Mouse (Mus musculus) CD8-positive naive resting alpha-beta T cell, adult 2 months (primary cell): ENCODE measurements around the gene Espn.

ENCODE experiments used
- DNase-seq, 2 experiments: peaks; one replicate each; pipeline ENCODE4 v3.0.0; 2022; ENCODE audit warnings: low read depth in 2 of 2, low spot score in 2 of 2

The Espn gene

GRCm38 (mm10) chr4:152151451-152151965 lies 663 bp downstream of the Espn start:
- no peak for DNase-seq

DNA sequence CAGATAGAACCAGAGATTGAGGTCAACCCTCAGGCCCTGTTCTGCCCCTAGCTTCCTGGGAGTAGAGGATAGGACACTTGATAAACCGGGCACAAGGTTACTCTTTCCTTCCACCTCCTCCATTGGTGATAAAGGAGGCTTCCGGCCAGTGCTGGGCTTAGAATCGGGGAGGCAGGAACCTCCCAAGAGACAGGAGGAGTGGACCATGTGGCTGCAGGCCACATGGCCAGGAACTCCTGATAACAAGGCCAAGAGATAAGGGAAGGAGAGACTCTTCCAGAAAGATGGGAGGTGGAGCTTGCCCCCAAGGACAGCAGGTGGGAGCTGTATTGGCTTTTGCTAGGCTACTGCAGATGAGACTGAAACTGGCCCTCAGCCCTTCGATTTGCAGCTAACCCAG lies 1.6 kb downstream of the Espn start:
- DNase-seq = no peak

DNA sequence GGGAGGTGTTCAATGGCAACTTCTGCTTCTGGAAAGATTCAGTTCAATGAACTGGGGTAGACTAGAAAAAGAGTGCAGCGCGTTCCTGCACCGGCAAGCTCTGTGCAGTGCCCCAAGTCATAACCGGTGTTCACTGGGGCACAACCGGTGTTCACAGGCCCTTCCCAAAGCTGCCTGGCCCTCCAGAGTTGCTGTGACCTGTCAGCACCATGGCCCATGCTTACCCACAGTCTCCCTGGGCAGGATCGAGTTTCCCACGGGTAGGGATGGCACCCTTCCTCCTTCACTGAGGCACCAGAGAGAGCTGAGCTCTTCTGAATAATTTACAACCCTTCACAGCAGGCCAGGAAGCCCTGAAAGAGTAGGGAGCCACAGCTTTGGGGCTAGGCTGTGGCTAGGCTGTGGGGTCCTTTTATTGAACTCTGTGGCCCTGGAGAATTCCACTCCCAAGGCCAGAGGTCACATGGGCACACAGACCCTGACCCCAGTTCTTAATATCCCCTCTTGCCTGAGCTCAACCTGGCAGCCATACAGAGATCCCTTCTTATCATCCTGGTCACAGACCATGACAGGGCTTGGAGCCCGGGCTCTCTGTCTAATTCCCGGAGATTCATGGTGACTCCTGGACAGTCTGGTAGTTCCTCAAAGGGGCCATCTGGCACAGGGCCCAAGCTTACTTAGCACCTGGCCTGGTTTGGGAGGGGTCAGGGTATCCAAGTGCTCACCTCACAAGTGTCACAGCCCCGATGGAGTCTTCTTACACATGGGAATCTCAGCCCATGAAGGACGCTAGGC lies 5.9 kb downstream of the Espn start:
- DNase-seq = no peak

GRCm38 (mm10) chr4:152145473-152145872 lies 6.7 kb downstream of the Espn start:
- no peak for DNase-seq

DNA sequence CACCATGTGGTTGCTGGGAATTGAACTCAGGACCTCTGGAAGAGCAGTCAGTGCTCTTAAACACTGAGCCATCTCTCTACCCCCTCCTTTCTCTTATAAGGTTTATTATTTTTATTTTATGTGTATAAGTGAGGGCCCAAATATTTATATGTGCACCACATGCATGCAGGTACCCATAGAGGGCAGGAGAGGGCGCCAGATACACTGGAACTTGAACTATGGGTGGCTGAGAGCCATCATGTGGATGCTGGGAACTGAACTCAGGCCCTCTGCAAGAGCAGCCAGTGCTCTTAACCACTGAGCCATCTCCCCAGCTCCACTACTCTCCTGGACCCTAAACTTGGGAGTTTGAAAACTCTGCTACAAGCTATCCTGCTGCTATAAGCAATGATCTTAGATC lies 8.5 kb downstream of the Espn start:
- DNase-seq = no peak

GRCm38 (mm10) chr4:152141521-152142135 lies 10.5 kb downstream of the Espn start:
- no peak for DNase-seq

- no peak for DNase-seq
These were observed 11.7 kb downstream of the Espn start for GRCm38 (mm10) chr4:152140441-152140840.

- peak; percentile 67 to 73 for DNase-seq
These were observed 13.5 kb downstream of the Espn start for GRCm38 (mm10) chr4:152138497-152139260.

- DNase-seq = no peak
These were observed 15.3 kb downstream of the Espn start for GRCm38 (mm10) chr4:152136876-152137250.

DNA sequence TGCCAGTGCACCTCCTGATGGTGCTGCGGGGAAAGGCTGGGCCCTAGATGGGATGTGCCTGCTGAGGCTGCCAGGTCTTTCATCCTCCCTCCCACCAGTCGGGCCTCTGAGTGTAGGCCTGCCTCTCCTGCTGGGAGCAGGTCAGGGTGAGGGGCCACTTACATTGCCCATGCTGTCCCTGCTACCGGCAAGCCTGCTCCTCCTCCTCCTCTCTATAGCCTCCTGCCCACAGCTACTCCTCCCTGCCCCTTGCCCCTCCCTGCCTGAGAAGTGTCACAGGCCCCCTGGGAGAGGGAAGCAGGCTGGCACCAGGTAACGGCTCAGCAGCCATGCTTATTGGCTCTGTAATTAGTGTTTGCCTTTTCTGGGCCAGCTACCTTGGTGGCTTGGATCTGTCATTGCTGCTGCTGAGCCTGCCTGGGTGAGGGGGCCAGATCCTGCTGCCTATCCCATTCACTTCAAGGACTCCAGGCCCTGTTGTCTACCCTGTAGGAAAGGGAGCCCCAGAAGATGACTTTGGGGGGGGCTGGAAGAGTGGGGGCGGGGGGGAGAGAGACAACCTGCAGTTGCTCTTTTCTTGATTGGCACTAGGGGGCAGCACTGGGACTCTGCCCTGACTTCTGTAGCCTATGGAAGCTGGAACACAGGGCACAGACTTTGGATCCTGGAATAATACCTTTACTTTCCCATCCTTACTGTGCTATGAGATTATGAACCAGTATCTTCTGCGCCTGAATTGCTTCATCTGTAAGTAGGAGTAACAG lies 15.9 kb downstream of the Espn start:
- no peak for DNase-seq

DNA sequence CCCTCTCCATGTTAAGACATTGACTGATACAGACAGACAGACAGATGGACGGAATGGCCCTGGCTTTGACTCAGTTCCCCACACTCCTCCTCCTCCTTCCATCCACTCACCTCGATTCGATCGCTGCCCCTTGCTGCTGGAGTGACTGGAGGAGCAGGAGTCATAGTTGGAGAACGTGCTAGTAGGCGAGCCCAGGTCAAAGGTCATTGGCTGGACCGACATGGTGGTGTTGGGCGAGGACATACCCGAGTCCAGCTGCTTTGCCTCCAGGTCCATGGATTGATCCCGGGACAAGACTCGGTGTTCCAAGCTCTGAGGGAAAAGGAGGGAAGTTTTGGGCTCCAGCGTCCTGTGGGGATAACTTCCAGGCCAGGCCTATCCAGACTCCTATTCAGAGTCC lies 16.8 kb downstream of the Espn start:
- no peak for DNase-seq

- DNase-seq = no peak
These were observed 17.7 kb downstream of the Espn start for GRCm38 (mm10) chr4:152134507-152134906.

DNA sequence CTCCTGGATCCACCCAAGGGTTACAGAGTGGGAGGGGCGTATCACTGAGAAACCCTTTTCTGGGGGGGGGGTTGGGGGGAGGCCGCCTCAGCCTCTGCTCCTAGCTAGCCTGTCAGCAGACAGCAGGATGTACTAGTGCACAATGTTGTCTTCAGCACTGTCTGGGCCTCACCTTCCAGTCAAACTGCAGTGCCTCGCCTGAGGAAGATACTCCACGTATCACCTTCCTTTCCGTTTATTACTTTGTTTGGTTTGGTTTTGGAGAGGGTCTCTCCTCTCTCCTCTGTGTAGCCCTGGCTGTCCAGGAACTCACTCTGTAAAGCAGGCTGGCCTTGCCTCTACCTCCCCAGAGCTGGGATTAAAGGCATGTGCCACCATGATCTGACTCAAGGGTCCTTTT lies 19.0 kb downstream of the Espn start:
- no peak for DNase-seq

- DNase-seq = no peak
These were observed 19.4 kb downstream of the Espn start for GRCm38 (mm10) chr4:152132772-152133169.

DNA sequence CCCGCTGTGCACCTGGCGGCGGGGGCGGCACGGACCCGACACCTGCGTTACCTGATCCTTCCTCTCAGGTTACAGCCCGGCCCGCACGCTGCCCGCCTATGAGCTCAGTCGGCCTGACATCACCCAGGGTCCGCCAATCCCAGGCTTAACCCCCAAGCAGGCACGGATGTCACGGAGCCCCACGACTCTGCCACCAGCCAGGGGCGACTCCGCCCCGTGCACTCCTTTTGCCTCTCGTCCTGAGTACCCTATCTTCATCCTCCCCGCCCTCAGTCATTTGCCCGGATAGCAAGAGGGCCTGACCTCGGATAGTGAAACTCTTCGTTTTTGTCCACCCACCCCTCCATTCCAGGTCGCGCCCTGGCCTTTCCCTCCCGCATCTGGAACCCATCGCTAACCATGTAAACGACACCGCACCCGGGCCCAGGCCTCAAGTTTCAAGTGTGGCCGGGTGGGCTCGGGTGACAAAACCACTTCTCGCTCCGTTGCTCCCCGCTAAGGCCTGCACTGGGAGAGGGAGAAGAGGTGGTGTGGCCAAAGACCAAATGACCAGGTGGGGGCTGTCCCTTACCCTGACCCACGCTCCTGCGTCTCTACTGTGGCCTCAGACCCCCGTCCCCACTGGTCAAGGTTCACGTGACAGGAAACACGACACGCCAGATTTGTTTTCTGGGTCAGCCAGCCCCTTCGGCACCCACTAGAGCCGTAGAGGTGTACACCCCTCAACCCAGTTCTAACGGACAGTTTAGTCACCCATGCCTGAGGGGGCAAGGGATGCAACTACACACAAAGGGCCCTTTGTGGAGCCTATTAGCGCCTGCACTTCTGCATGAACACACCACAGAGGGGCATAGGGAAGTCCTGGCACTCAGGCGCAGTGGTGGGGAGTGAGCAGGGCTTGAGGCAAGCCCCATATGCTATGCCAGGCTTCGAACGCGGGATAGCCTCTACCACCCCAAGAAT lies 20.1 kb downstream of the Espn start:
- no peak for DNase-seq

- peak in 1 of 2 experiments; percentile 56 for DNase-seq
These were observed 21.2 kb downstream of the Espn start for GRCm38 (mm10) chr4:152130771-152131653.

- no peak for DNase-seq
These were observed 22.7 kb downstream of the Espn start for GRCm38 (mm10) chr4:152129395-152129930.

GRCm38 (mm10) chr4:152128784-152129183 lies 23.4 kb downstream of the Espn start:
- no peak for DNase-seq

DNA sequence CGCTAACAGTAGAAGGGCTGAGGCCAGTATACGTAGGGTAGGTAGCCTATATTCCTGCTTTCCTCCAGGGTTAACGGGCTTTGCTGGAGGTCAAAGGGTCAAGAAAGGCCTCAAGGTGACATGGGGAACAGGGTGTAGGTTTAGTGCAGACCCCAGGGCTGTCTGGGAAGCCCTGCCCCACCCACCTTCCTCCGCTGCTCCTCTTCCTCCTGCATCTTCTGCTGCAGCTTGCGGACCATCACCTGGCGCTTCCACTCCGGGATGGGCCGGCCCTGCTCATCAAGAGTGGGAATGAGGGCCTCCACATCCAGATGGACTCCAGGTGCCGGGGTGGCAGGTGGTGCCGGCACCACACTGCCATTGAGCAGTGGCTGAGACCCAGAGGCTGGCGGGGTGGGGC lies 24.3 kb downstream of the Espn start:
- no peak for DNase-seq
